Mouse (Mus musculus) testis, postnatal 14 days (tissue): ENCODE results near the gene Ccdc187.

Source experiments
- DNase-seq: peaks from one replicate; pipeline ENCODE4 v3.0.0; 2021; ENCODE audit warnings: low spot score

The Ccdc187 gene

DNA sequence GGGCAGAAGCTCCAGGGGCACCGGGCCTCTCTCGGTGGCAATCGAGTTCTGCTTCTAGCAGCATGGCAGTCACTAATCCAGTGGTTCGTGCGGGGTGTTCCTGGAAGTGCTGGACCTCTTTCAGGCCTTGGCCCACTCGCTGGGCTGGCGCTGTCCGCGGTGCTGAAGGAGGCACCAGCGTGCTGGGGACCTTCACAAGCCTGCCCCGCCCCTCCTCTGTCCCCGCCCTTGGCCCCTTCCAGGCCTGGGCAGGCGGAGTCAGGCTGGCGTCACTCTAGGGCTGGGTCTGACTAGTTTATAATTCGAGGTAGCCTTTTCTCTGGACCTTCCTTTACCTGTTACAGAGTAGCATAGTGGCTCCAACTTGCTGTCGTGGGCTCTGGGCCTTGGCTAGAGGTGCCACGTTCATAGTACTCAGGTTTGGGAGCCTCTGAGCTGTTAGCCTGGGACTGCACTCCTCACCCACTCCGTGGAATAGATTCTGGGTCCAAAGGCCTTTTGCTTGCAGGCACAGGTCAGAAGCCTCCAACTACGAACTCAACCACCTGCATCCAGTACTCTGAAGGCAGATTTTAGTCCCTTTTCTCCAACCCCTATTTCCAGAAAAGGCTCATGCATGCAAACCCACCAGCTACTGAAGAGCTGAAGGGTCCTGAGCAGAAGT is 86.1 kb downstream of the Ccdc187 start, which contains the start of gene Lhx3:
Lhx3 (minus strand) TSS at position 164 of the 664 bp plus-strand sequence.
- peak; percentile 80 for DNase-seq

DNA sequence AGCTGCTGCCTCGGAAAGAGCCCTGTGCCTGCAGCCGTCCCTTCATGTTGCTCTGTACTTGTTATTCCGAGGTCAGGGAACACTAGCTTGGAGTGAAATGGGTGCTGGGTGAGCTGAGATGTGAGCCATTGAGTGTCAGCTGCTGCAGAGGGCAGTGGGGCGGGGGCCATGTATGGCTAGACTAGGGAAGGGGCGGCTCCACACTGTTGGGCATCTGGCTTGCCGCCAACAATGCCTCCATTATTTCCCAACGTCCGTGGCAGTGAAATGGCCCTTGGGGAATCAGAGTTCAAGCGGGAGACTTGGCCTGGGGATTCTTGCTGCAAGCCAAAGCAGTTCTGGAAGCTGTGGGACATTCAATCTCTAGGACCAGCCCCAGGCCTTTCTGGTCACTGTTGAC is 86.8 kb downstream of the Ccdc187 start:
- no peak for DNase-seq

DNA sequence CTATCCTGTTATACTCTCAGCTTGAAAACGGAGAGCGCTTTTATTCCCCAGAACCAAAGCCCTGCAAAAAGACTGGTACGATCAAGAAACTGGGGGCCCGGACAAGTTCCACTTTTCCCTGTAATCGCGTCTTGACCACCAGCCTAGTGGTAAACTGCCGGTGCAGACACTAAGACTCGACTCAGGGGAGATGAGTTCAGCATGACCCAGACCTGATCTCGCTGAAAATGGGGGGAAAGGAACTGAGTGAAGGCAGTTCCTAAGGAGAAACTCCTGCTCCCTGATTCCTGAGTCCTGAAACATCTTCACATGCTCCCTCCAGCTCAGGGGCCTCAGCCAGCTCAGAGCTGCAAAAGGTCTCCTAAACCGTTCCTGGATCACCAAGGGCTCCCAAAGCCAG is 88.6 kb downstream of the Ccdc187 start:
- DNase-seq = no peak

DNA sequence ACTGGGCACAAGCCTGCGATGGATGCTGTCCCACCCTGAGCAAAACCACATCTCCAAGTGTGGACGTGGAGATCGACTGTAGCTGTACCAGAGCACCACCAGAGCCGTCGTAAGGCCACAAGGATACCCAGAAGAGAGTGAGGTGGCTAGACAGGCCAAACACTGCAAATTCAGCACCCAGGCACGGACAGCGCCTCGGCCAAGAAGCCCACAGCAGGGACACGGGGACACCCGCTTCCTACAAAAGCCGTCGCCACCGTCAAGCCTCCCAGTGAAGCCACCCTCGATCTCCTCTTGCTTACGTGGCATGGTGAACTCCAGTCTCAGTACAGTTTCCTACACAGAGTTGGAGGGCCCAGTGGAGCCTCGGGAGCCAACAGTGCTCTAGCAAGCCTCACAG is 89.2 kb downstream of the Ccdc187 start:
- DNase-seq = peak; percentile 31

DNA sequence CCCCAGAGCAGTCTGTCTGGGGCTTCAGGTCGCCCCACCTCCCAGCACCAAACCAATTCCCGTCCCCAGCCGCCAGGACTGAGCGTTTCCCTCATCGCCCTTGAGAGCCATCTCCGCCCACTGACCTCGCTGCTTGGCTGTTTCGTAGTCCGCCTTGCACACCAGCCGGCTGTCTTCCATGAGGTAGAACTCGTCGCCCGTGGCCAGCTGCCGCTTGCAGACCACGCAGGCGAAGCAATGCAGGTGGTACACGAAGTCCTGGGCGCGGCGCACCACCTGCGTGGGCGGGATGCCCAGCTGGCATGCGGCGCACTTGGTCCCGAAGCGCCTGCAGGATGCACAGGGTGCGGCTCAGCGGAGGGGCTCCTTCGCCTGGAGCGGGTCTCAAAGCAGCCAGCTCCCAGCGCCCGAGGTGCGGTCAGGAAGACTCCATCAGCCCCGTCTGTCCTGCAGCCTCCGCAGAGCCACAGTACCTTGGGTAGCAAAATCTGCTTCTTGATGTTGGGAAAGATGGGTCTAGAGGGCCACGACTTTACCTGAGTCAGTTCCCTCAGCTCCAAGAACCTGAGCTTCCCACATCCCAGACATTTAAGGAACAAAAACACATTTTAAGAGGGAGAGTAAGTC is 91.4 kb downstream of the Ccdc187 start:
- DNase-seq = no peak

DNA sequence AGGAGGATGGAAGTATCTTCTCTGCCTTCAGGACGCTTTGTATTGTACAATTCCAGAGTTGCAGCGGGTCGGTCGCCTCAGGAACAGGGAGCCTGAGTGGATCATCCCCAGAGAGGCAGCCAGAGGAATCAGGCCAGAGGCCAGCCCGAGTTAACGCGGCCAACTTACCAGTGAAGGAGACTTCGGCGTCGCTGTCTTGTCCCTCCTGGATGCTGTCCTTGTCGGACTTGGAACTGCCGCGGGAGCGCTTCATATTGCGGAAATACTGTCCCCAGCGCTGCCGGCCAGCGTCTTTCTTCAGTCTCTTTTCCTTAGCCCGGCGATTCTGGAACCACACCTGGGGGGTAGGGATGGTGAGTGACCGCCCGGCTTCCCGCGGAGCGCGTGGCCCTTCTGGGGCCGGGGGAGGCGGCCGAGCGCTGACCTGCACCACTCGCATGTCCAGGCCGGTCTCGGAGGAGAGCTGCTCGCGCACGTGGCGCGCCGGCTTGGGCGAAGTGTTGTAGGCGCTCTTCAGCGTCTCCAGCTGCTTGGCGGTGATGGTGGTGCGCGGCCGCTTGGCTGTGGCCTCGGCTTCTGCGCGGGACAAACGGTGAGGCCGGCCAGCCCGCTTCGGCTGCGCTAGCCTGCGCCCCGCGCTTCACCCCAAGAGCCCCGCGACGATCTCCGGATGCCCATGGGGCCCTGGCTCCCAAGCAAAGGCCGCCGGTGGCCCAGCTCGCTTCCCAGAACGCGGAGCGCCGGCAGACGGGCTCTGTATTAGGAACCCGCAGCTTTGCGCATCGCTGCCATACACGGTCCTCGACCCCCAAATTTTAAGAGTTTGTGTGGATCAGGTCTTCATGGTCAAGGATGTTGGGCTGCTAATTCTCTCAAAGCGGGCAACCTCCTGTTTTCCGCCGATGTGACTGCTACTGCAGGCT is 92.2 kb downstream of the Ccdc187 start:
- DNase-seq = no peak

DNA sequence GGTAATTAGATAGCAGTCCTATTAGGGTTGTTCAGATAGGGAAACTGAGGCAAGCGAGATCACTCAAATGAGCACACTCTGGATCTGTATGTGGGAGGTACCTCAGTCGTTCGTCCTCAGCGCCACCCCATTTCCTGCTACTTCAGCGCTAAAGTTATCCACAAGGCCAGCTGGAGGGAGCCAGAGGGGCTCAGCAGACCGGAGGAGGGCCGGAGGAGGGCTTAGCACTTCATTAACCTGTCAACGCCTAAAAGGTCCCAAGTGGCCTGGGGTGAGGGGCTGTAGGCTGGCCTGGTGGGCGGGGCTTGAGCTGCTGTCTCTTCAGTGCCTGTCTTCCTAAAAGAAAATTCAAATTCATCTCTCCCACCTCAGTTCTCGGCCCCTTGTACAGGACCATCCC is 95.9 kb downstream of the Ccdc187 start:
- DNase-seq = no peak

DNA sequence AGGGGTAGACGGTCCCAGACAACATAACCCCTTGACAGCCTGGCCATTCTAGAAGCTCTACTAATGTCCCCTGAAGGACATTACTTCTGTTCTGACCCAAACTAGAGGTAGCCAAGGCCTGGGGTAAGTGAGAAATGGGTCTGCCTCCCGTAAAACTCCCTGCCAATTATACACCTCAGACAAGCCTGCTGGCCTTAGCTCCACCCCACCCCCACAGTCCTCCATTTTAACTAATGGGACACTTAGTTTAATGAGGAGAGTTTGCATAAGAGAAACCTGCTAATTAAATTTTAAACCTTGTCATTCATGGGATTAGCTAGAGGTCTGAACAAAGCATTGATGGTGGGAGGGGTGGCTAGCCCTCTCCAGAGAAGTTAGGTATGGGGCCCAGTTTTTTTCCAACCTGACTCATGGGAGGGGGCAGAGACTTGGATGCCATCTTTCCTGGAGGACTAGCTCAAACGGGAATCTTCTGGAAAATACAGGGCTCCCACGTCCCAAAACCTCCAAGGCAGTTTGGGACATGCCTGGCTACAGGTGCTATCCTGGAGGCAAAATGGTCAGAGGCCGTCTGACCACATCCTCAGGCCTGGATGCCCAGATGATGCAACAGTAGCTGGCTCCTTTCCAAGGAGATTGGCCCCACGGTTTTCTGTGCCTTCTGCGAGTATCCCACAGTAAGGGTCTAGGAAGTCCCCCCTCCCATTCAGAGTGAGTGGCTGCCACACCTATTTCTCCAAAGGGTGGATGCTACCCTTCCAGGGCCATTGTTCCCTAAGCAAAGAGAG is 99.6 kb downstream of the Ccdc187 start:
- no peak for DNase-seq
